Mouse (Mus musculus): ENCODE data around the gene Tpm4.

The Tpm4 gene

GRCm38 (mm10) chr8:72189417-72190214, 54.8 kb downstream of the Tpm4 start, which contains the start of gene Hsh2d:
TSS of gene Hsh2d (plus strand) at chr8:72189638.
- no peak for ATAC-seq (ENCODE audit: low TSS enrichment)

GRCm38 (mm10) chr8:72190215-72190539, 55.4 kb downstream of the Tpm4 start:
- no peak for ATAC-seq (ENCODE audit: low TSS enrichment)

- no peak for ATAC-seq (ENCODE audit: low TSS enrichment)
These were observed 57.3 kb downstream of the Tpm4 start for GRCm38 (mm10) chr8:72192065-72192464.

DNA sequence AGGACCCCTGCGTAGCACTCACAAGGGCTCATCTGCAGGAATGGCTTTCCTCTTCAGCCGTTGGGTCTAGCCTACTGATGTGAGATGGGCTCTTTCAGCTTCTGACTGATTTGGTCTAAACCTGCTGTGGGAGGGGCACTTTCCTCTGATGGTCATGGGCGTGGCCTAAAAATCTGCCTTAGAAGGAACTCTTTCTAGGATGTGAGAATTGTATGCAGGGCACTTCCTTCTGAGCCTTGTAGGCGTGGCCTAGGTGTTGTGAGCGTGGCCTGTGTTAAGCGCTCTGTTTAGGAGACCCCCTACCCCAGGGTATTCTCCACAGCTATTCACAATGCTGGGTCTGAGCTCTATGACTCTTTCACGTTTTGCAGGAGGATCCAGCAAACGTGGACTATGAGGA, 63.2 kb downstream of the Tpm4 start:
- no peak for ATAC-seq (ENCODE audit: low TSS enrichment)

Data from frontal cortex, adult (tissue).